Mouse (Mus musculus) spleen, adult 2 months (tissue): ENCODE data around the gene B230118H07Rik. TPM values are rescaled to one million over a fixed set of nuclear protein-coding genes. Genes with fewer than 3 reads are reported as not detected.

ENCODE experiments used
- DNase-seq, 2 experiments: peaks; one replicate each; pipeline versions ENCODE4 v3.0.0 to v3.0.0-alpha.2; 2012 to 2021; ENCODE audit warnings: low spot score in 2 of 2, low read depth in 1 of 2
- H3K27ac ChIP-seq: fragments of 200-500 bp; 2 replicates; pipeline ENCODE4 v1.5.1; 2012; ENCODE audit warnings: low read length, inconsistent platforms; ENCODE audit not compliant: insufficient read depth
- H3K27me3 ChIP-seq: fragments of 200-500 bp; 2 replicates; pipeline ENCODE4 v1.6.1; 2012; ENCODE audit warnings: mild to moderate bottlenecking, moderate library complexity, low read length, inconsistent platforms; ENCODE audit not compliant: control insufficient read depth, insufficient read depth
- H3K36me3 ChIP-seq: fragments of 200-500 bp; 2 replicates; pipeline ENCODE4 v1.6.1; 2012; ENCODE audit warnings: mild to moderate bottlenecking, low read length, inconsistent platforms; ENCODE audit not compliant: control insufficient read depth, insufficient read depth
- H3K4me1 ChIP-seq: fragments of 200-500 bp; 2 replicates; pipeline ENCODE4 v1.6.1; 2011; ENCODE audit warnings: inconsistent platforms; ENCODE audit not compliant: control insufficient read depth, insufficient read depth, insufficient read length
- H3K4me3 ChIP-seq: fragments of 200-500 bp; 2 replicates; pipeline ENCODE4 v1.5.1; 2011; ENCODE audit warnings: mild to moderate bottlenecking, inconsistent platforms; ENCODE audit not compliant: insufficient read depth, insufficient read length; ENCODE audit errors: extremely low read depth
- CTCF ChIP-seq: fragments of 200-500 bp; IDR thresholded peaks from 2 replicates; pipeline ENCODE4 v1.5.1; 2011; ENCODE audit warnings: mild to moderate bottlenecking, inconsistent platforms; ENCODE audit not compliant: insufficient read depth, insufficient read length, insufficient replicate concordance; ENCODE audit errors: extremely low read depth
- POLR2A ChIP-seq: fragments of 200-500 bp; IDR thresholded peaks from 2 replicates; pipeline ENCODE4 v1.6.1; 2011; ENCODE audit warnings: low read depth, low read length, inconsistent platforms
- WGBS: fragments of 180-500 bp; shearing (Covaris S2); methylation state at CpG from one replicate; pipeline ENCODE4 v1.1.7; 2018; 5-methylcytosine and 5-hydroxymethylcytosine counted together
- polyA plus RNA-seq: library from polyadenylated mRNA; depleted of rRNA; stranded (reverse); fragments of >200 nt; gene quantifications from 2 replicates; pipeline ENCODE4 v1.2.3, GENCODE M21; 2012

The B230118H07Rik gene
- polyA plus RNA-seq, 1 experiment: 0.54 TPM

DNA sequence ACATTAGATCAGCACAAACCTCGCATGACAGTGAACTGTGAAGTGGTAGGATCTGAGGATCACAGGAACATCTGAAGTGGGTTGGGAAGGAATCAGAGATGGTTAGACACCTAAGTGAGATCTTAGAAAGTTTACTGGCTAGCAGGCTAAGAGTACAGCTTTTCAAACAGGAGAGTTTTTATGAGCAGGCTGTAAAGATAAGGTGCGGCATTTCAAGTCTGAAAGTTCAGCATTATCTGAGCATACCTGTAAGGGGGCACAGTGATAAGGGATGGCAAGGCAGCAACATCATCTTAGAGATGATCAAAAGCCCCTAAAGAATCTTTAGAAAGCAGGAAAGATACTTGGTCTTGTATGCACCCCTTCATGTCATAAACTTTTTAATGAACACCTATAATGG lies 81.8 kb downstream of the B230118H07Rik start:
- H3K4me1 ChIP-seq: no peaks in the 10 kb centered on the region
- no peaks in the 10 kb centered on the region for H3K27me3 ChIP-seq
- no peak overlapping the region for H3K27ac ChIP-seq
- TF ChIP-seq CTCF (no peak), POLR2A (no peak)
- DNase-seq: no peak
- WGBS: 79% methylated on average over 2 of the region's 2 CpGs
- no peaks in the 10 kb centered on the region for H3K36me3 ChIP-seq
- no peak overlapping the region for H3K4me3 ChIP-seq

GRCm38 (mm10) chr2:101563776-101564175 lies 85.6 kb downstream of the B230118H07Rik start:
- no peak for TF ChIP-seq CTCF
- no peak for TF ChIP-seq POLR2A
- Histone ChIP-seq H3K27me3 (no peaks in the 10 kb centered on the region), H3K4me3 (no peak overlapping the region), H3K36me3 (no peaks in the 10 kb centered on the region), H3K4me1 (no peaks in the 10 kb centered on the region), H3K27ac (no peak overlapping the region)
- 54% methylated on average over 4 of the region's 4 CpGs for whole genome bisulfite sequencing
- no peak for DNase-seq

GRCm38 (mm10) chr2:101563206-101563605 lies 86.1 kb downstream of the B230118H07Rik start:
- TF ChIP-seq POLR2A (no peak), CTCF (no peak)
- Histone ChIP-seq H3K36me3 (no peaks in the 10 kb centered on the region), H3K4me3 (no peak overlapping the region), H3K27me3 (no peaks in the 10 kb centered on the region), H3K4me1 (no peaks in the 10 kb centered on the region), H3K27ac (no peak overlapping the region)
- no peak for DNase-seq
- 36% methylated on average over 6 of the region's 6 CpGs for WGBS

GRCm38 (mm10) chr2:101559431-101559830 lies 89.9 kb downstream of the B230118H07Rik start:
- Histone ChIP-seq H3K27ac (no peak overlapping the region), H3K27me3 (no peaks in the 10 kb centered on the region), H3K4me3 (no peak overlapping the region), H3K4me1 (no peaks in the 10 kb centered on the region), H3K36me3 (no peaks in the 10 kb centered on the region)
- no peak for TF ChIP-seq POLR2A
- TF ChIP-seq CTCF: no peak
- WGBS: 92% methylated on average over 3 of the region's 3 CpGs
- no peak for DNase-seq

GRCm38 (mm10) chr2:101555886-101556285 lies 93.4 kb downstream of the B230118H07Rik start:
- H3K4me3 ChIP-seq: no peak overlapping the region
- WGBS: 90% methylated on average over 1 of the region's 1 CpGs
- TF ChIP-seq POLR2A: no peak
- no peak for TF ChIP-seq CTCF

GRCm38 (mm10) chr2:101553851-101554250 lies 95.5 kb downstream of the B230118H07Rik start:
- H3K27me3 ChIP-seq: no peaks in the 10 kb centered on the region
- 86% methylated on average over 5 of the region's 5 CpGs for WGBS
- no peak overlapping the region for H3K4me3 ChIP-seq
- peaks cover 2% of the 10 kb centered on the region; the same call in 1 of the 2 replicates for H3K4me1 ChIP-seq
- H3K36me3 ChIP-seq: no peaks in the 10 kb centered on the region
- no peak for DNase-seq
- no peak overlapping the region for H3K27ac ChIP-seq
- no peak for TF ChIP-seq POLR2A
- TF ChIP-seq CTCF: no peak

More at GRCm38 (mm10) chr2:101555886-101556285, 93.4 kb downstream of the B230118H07Rik start:
- Histone ChIP-seq H3K27ac (no peak overlapping the region), H3K4me1 (peaks cover 2% of the 10 kb centered on the region; the same call in 1 of the 2 replicates), H3K27me3 (no peaks in the 10 kb centered on the region), H3K36me3 (no peaks in the 10 kb centered on the region)
- DNase-seq: no peak

- Histone ChIP-seq H3K4me1 (peaks cover 2% of the 10 kb centered on the region; the same call in 1 of the 2 replicates), H3K36me3 (no peaks in the 10 kb centered on the region), H3K4me3 (no peak overlapping the region), H3K27me3 (no peaks in the 10 kb centered on the region), H3K27ac (no peak overlapping the region)
- TF ChIP-seq POLR2A (no peak), CTCF (no peak)
- WGBS: 73% methylated on average over 8 of the region's 8 CpGs
- no peak for DNase-seq
These were observed 97.0 kb downstream of the B230118H07Rik start for GRCm38 (mm10) chr2:101552301-101552700.
